Mouse (Mus musculus) natural killer cell, adult 2 months (primary cell): ENCODE data around the gene Trp53.
"Not testable (repeated sequence)": the region's sequence is repeated elsewhere in the genome, so short reads cannot be mapped to it uniquely, and the experiment has no call there.

ENCODE experiments used
- DNase-seq, 2 experiments: peaks; one replicate each; pipeline ENCODE4 v3.0.0; 2022; ENCODE audit warnings: low spot score in 2 of 2

The Trp53 gene

DNA sequence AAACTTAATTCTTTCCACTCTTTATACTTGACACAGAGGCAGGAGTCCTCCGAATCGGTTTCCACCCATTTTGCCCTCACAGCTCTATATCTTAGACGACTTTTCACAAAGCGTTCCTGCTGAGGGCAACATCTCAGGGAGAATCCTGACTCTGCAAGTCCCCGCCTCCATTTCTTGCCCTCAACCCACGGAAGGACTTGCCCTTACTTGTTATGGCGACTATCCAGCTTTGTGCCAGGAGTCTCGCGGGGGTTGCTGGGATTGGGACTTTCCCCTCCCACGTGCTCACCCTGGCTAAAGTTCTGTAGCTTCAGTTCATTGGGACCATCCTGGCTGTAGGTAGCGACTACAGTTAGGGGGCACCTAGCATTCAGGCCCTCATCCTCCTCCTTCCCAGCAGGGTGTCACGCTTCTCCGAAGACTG, at the start of gene Trp53, which contains the start of gene Wrap53:
Gene Trp53 (plus strand): TSS at position 269 of the 424 bp plus-strand sequence.
Gene Wrap53 (minus strand): TSS at position 165 of the 424 bp plus-strand sequence.
- DNase-seq, result peak; percentile 89 to 91

DNA sequence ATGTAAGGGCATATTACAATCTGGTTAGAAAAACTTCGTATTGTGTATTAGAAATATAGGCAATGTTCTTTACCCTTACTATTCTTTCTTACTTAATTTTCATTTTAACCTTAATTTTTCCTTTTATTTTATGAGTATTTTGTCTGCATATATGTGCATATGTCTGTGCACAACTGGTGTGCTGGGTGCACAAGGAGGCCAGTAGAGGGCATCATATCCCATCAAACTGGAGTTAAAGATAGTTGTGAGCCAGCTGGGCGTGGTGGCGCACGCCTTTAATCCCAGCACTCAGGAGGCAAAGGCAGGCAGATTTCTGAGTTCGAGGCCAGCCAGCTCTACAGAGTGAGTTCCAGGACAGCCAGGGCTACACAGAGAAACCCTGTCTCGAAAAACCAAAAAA, 49.4 kb upstream of the Trp53 start:
- DNase-seq, result not testable (repeated sequence)

DNA sequence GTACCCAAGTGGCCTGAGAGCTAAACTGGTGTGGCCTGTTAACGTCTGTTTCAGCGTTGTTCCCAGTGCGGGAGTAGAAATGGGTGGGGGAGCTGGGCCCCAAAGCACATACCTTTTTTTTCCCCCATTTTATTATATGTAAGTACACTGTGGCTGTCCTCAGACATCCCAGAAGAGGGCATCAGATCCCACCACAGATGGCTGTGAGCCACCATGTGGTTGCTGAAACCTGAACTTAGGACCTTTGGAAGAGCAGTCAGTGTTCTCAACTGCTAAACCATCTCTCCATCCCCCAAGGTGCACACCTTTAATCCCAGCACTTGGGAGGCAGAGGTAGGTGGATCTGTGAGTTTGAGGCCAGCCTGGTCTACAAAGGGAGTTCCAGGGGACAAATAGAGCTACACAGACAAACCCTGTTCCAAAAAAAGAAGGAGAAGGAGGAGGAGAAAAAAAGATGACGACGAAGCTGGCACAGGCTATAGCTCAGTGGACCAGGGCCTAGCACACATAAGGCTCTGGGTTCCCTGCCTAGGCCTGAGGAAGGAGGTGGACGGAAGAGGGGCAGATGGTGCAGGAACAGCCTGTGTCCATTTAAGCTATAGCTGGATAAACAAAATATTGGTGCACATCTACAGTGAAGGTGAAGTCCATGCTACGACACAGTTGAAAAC, 47.5 kb upstream of the Trp53 start:
- DNase-seq, result no peak

DNA sequence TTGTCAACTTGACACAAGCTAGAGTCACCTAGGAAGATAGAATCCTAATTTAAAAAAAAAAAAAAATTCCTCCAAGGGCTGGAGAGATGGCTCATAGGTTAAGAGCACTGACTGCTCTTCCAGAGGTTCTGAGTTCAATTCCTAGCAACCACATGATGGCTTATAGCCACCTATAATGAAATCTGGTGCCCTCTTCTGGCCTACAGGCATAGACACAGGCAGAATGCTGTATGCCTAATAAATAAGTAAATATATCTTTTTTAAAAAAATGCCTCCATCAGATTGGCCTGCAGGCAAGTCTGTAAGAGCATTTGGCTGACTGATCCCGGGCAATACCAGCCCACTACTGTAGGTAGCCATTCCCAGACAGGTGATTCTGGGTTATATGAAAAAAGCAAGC, 45.2 kb upstream of the Trp53 start:
- no peak for DNase-seq

DNA sequence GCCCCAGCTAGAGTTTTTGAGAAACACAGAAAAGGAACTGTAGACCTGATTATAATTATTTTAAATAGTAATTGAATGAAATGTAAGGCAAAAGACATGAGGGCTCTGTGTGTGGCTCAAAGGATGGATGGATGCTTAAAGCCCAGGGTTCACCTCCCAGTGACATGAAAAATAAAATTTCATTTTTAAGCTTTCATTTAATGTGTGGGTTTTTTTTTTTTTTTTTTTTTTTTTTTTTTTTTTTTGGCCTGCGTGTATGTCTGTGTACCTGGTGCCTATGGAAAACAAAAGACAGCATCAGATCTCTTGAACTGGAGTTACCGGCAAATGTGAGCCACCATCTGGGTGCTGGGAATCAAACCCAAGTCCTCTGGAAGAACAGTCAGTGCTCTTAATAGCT, 39.5 kb upstream of the Trp53 start:
- DNase-seq, result no peak

DNA sequence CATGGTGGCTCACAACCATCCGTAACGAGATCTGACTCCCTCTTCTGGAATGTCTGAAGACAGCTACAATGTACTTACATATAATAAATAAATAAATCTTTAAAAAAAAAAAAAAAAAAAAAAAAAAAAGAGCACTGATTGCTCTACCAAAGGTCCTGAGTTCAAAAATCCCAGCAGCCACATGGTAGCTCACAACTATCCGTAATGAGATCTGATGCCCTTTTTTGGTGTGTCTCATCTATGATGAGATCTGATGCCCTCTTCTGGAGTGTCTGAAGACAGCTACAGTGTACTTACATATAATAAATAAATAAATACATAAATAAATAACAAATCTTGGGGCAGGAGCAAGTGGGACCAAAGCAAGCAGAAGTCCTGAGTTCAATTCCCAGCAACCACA, 38.4 kb upstream of the Trp53 start:
- DNase-seq, result not testable (repeated sequence)

DNA sequence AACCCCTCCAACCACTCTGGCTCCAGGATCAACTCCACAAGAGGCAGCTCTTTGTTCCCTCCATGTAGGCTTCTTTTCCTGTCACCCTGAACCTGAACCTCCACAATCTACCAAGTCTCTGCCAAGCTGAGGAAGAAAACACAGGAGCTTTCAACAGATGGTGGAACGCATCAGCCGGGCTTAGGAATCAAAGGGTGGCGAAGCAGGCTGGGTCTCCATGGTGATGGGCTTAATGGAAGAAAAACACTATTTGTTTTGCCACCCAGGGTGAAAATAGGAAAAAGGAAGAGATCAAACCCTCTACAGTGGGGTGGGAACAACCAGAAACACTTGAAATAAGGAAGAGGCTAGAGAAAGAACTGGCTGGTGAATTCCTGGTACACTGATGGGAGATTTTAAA, 36.6 kb upstream of the Trp53 start:
- DNase-seq, result no peak

DNA sequence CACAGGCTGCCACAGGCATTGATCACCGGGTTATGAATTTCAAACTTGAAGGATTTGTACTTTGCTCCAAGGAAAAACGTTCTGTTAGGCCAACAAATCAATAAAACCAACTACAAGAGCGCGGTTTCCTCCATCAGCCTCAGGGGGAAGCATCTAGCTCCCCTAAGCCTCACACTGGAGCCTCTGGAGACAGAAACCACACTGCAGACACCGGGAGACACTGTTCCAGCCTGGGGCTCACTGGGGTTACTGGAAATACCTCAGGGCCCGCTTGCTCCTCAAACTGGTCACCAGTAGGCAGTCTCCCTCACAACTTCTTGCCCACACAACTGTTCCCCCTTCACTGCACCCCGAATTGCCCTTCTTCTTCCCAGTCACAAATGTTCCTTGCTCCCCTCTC, 34.2 kb upstream of the Trp53 start:
- DNase-seq, result no peak

DNA sequence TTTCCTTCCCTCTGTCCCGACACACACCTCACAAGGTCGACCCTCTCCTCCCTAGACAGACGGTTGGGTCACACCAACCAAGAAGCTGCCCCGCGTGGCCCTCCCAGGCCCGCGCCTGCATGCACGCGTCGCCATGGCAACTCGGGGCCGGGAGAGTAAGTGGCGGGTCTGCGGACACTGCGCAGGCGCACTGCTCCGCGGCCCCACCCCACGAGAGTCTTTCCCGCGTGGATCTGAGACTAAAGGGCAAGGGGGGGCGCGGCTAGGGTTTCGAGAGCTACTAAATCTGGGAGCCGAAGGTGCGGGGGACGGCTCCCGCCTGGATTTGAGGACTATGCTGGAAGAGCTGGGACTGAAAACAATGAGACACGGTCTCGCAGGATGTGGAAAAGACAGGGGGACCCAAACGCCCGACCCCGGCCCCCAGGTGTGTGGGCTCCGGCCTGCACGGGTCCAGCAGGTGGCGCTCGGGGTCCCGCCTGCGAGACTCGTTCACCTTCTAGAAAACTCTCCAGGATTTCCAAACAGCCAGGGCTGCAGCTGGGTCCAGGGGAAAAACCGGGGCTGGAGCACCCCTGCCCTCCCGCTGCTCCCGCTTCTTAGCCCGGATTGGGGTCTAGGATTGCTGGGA, 33.6 kb upstream of the Trp53 start:
- DNase-seq, result peak; percentile 34 to 61

DNA sequence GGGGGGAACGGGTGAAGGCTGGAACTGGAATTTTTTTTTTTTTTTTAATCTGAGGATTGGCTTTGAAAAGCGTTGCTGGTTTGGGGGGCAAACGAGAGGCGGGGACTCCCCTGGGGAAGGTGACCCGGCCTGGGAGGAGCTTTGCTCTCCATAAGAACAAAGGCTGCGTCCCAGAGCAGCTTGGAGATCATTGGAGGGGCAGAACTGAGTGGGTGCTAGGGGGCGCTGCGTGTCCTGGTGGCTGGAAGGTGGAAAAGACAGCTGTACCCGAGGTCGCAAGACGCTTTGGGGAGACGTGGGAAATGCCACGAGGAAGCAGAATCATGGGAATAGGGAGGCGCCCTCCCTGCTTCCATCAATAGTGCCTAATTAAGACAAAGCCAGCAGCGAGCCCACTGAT, 33.1 kb upstream of the Trp53 start:
- DNase-seq, result no peak

DNA sequence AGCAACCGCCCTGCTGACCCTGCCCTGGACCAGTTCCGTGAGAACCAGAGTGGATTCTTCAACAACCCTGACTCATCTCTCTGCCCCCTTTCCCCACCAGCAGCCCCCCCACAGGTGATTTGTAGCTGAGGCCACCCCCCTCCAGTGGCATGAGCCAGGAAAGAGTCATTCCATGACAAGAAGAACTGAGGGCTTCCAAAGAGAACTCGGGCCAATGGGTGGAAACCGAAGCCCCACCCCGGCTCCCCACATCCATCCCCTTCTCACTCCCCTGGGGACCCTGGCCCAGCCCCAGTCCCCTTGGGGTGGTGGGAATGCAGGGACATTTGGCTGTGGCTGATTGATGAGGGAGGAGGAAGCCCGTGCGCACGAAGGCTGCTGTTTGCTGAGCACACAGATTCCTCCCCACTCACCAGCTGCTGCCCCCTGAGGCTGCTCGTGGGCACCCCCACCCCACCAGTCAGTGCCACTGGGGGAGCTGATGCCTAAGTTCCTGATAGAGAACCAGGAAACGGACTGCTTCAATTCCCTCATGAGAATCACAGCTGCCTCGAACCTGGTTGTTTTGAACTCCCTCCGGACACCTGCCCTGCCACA, 31.0 kb upstream of the Trp53 start, which contains the start of gene Dnah2:
Gene Dnah2 (minus strand): TSS at position 51 of the 597 bp plus-strand sequence.
- no peak for DNase-seq

DNA sequence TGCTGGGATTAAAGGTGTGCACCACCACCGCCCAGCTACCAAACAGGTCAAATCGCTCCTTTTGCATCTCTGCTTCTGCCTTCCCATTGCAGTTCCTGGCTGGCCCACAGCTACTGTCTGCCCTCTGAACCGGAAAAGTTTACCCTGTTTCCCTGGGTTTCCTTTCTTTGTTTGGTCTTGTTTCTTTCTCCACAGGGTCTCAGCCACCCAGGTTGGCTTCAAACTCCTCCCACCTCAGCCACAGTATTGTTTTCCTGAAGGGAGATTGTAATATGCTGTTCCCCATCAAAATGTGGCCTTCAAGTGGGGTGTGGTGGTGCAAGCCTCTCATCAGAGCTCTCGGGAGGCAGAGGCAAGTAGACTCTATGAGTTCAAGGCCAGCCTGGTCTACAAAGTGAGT, 28.8 kb upstream of the Trp53 start:
- no peak for DNase-seq

DNA sequence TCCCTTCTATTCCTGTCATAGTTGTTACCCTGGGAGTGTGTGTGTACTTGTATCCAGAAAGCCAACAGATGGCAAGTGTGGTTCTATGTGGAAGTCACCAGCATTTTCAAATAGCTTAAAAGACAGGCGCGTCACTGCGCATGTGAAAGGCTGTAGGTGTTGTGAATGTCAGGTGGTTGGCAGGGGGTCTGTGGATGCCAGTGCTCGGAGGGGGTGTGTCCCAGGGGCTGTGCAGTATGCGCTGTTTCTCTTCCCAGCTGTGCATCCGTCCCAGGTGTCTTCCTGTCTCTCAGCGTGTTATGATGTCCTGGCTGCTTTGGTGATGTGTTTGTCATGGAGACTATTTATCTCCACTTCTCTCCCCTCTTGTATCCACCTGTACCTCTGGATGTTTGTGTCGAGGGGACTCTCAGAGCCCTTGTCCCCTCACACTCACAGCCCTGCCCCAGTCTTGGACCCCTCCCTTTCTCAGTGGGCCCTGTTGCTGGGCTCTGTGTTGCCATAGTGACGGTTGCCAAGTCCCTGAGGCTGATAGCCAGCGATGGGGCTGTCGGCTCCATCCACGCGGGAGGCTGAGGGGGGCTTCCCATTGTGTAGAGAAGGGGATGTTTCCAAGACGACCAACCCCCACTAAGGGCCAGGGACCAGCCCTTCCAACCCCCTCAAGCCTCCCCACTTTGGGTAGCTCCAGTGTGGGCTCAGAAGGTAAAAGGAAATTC, 27.4 kb upstream of the Trp53 start:
- DNase-seq, result no peak

DNA sequence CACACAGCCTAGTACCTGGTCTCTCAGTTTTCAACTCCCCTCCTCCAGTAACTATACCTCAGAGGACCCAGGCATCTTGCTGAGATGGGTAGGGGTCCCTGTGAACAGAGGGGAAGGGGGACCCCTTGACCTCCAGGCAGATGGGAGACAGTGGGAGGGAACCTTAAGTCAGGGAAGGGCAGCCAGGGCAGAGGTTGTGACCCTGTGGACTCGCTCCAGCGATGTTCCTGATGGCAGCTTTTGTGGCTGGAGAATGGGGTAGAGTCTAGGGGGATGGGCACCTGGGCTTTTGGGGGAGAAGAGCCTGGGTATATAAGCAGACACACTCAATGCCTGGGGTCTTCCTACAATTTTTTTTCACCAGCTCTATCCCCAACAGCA, 26.8 kb upstream of the Trp53 start:
- no peak for DNase-seq

DNA sequence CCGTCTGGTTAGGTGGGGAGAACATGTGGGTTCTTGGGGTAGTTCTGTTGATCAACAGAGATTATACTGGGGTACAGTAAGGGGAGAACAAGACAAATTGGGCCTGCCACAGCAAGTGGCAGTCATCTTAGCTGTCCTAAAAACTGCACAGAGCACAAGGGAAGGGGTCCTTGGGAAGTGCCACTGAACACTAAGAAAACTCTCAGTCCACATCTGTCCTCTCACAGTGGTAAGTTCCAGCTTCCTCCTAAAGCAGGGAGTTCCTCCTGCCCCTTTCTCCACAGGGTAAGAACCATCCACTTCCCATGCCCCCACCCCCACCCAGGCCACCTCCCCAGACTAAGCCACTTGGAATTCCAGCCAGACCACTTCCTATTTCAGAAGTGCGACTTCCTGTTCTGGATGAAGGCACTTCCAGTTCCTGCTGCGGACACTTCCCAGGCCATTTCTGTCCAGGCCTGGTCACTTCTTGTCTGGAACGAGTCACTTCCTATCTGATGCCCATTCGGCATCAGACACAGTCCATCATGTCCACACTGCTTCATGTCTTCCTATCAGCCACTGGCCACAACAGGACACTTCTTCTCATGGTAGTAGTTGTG, 25.5 kb upstream of the Trp53 start:
- DNase-seq, result no peak

DNA sequence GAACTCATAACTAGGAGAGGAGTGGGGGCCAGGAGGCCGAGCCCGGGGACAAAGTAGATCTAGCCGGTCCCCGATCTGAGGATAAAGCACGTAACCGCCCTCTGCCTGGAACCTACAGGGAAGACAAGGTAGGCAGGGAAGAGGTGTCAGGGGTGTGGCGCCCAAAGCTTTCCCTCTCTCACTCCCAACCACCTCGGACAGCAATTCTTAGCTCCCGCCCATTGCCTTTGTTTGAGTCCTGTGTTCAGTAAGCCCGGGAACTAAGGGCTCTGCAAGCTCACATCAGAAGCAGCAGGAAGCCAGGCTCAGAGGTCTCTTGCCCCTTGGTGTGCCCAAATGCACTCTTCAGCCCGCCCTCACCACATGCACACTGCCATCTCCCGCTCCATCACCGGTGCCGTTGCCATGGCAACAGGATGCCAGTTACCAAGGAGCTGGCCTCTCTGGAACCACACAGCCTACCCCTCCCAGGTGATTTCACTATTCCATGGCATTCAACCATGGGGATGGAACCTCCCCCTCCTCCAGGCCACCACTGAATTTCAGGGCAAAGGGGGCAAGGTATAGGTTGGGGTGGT, 22.7 kb upstream of the Trp53 start:
- DNase-seq, result no peak

DNA sequence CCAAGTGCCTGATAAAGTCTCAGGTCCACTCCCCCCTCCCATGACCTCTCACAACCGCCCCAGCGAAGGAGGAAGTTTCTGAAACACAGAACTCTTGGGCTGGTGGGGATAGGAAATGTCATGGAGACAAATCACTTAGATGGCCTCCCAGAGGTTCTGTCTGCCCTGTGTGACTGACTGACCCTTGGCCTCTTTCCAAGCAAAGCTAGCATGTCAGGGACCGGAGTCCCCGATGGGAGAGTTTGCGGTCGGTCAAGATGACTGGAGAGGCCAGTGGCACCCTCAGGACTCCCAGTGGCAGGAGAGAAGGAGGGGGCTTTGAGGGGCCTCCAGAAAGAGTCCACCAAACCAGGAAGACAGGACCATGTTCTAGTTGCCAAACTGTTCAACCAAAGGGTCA, 21.4 kb upstream of the Trp53 start:
- no peak for DNase-seq

DNA sequence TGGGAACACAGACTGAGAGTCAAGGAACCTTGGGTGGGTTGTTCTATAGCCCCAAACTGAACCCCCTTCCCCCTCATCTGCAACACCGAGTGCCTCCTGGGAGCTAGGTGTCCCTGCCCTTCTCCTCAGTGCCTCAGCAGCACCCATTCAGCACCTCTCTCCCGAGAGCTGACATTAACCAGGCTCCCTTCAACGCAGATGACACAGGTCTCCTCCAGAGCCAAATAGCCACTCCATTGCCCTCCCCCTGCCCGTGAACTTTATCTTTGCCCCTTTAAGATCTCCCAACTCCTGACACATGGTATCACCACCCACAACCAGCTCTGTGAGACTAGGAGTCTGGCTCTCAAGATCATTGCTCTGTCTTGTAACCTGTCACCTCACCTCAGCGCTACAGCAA, 21.0 kb upstream of the Trp53 start:
- no peak for DNase-seq

DNA sequence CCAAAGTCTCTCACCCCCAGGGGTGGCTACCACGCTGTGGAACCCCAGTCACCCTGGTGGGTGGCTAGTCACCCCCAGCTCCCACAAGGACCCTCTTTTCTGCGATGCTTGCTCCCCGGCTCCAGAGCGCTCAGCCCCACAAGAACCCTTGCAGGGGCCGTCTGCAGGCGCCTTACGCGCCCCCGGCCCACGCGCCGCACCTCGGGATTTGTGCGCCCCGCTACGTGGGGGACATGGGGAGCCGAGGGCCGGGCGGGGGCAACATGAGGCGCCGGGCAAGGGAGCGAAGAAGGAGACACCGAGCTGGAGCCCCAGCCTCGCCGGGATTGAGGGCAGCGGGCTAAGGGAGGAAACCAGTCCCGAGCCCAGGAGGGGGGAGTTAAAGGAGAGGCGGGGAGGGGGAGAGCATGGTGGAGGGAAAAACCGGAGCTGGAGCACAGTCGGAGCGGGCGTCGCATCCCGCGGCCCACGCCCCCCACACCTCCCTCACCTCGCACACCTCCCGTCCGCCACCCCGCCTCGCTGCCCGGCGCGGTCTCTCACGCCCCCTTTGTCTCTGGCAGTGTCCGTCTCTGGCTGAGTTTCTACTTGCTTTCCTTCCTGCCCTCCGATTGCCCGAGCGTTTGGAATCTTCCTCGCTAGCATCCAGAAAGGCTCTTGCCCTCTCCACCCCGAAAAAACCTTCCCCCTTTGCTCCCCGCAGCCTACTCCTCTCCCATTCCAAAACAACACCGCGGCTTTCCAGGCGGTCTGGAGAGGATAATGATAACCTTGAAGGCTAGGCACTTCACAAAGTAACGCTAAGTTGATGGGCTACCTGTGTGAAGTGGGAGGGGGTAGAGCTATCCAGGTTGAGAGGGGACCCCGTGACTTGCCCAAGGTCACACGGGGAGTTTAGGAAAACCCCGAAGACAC, 20.1 kb upstream of the Trp53 start, which contains the start of gene Efnb3:
Gene Efnb3 (minus strand): TSS at position 355 of the 915 bp plus-strand sequence.
- DNase-seq, result no peak
